Mouse (Mus musculus) CH12.LX (cell line): ENCODE data around the gene Cdadc1.

Source experiments
- CHD2 ChIP-seq: IDR thresholded peaks from 2 replicates; pipeline ENCODE4 v1.6.1; 2011; ENCODE audit warnings: low read length, improper control_type of control experiment
- CTCF ChIP-seq, 2 experiments: IDR thresholded peaks in 1 of 2; conservative IDR thresholded peaks in 1 of 2; 2 replicates each; pipeline ENCODE4 v1.5.1; 2011 to 2012; ENCODE audit warnings: low read depth in 2 of 2, low read length in 2 of 2, improper control_type of control experiment in 1 of 2, inconsistent platforms in 1 of 2, mild to moderate bottlenecking in 1 of 2, moderate library complexity in 1 of 2
- EP300 ChIP-seq: IDR thresholded peaks from 2 replicates; pipeline ENCODE4 v1.6.1; 2011; ENCODE audit warnings: low read length, improper control_type of control experiment
- MYC ChIP-seq: IDR thresholded peaks from 2 replicates; pipeline ENCODE4 v1.6.1; 2011; ENCODE audit warnings: low read depth, mild to moderate bottlenecking, improper control_type of control experiment, low read length
- SIN3A ChIP-seq: IDR thresholded peaks from 2 replicates; pipeline ENCODE4 v1.6.1; 2012; ENCODE audit warnings: low read length, improper control_type of control experiment, inconsistent platforms
- UBTF ChIP-seq: IDR thresholded peaks from 2 replicates; pipeline ENCODE4 v1.6.1; 2012; ENCODE audit warnings: low read depth, mild to moderate bottlenecking, inconsistent platforms, low read length, improper control_type of control experiment, moderate library complexity

DNA sequence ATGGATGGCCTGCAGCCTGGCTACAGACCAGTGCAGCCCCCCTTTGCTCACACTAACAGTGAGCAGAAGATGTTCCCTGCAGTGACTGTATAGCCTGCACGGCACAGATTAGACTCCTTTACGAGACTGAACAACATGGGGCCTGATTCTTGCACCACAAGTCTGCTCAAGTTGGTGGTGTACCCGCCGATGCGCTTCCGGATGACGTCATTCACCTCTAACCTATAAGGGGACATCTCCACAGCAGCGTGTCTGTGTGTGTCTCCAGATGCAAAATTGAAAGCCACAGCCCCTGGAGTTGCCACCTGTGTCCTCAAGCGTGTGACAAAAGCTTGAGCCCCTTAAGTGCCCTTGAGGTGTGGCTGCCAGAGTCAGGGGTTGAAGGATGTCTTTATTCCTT, 32.3 kb upstream of the Cdadc1 start:
- TF ChIP-seq CTCF (conservative IDR thresholded peaks at IDR 0.05 in 1 of 2, IDR thresholded peaks at IDR 0.05 in 1 of 2; ENCODE audit: low read depth in 2 of 2, low read length in 2 of 2) = no peak
- TF ChIP-seq EP300 = no peak
- no peak for TF ChIP-seq UBTF
- TF ChIP-seq MYC = no peak
- TF ChIP-seq CHD2 = no peak
- no peak for TF ChIP-seq SIN3A
